Mouse (Mus musculus) heart, adult 2 months (tissue): ENCODE measurements around the gene Aldh1l1.

Experiments used
- CTCF ChIP-seq: fragments of 200-600 bp; IDR thresholded peaks from 2 replicates; pipeline ENCODE4 v1.8.1; 2022; ENCODE audit warnings: antibody characterized with exemption, mild to moderate bottlenecking, moderate library complexity
- EP300 ChIP-seq: fragments of 200-500 bp; IDR thresholded peaks from 2 replicates; pipeline ENCODE4 v1.6.1; 2011; ENCODE audit warnings: low read depth, low read length, control low read depth; ENCODE audit not compliant: insufficient read depth
- POLR2A ChIP-seq: fragments of 200-500 bp; IDR thresholded peaks from 2 replicates; pipeline ENCODE4 v1.6.1; 2011; ENCODE audit warnings: mild to moderate bottlenecking, low read depth, low read length, control low read depth; ENCODE audit not compliant: insufficient read depth

DNA sequence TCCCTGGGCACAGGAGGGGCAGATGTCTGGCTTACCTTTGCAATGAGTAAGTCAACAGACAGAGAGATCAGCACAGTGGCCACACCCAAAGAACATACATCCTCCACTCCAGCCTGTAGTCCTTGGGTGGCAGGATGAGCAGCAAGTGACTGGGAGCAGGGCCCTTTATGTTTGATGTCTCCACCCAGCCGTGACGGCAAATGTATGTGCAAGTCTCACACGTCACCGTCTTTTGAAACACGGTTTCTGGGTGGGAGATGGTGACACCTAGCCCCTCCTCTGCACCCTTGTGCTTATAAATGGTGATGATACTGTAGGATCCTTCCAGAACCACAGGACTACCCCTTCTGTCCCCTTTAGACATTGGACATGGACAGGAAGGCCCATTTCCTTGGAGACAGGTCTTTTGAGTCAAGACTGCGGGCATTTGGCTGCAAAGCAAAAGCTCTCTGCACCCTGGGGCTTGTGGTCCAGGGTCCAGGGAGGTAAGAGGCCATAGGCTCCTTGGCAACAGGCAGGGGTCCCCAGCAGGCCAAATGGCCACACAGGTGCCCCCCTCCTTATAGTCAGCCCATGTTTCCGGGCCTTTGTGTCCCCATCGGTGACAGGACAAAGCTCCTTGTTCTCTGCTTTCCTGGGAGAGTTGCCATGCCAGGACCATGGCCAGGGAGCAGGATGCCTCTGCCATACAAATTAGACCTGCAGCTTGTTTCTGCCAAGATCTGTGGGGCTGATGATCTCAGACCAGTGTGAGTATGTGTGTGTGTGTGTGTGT, 48.7 kb downstream of the Aldh1l1 start:
- no peak for TF ChIP-seq CTCF
- no peak for TF ChIP-seq POLR2A
- TF ChIP-seq EP300 = 0 out of 2 replicates have a peak, but pooled peaks have one; percentile 16
